Mouse (Mus musculus) kidney, adult 9 months (tissue): ENCODE measurements at regions not wholly inside any gene's neighbourhood (a gene's known extent, or its start where the extent isn't known, plus 50 kb on each side); places are given as distances from the start of the nearest gene placed in this dataset.

Source experiments
- DNase-seq: peaks from one replicate; pipeline ENCODE4 v3.0.0; 2022

GRCm38 (mm10) chr16:9115548-9115947 is 285.6 kb downstream of the 1810013L24Rik start:
- DNase-seq = no peak

- no peak for DNase-seq
Observed at GRCm38 (mm10) chr16:9121581-9121980, 291.7 kb downstream of the 1810013L24Rik start.

DNA sequence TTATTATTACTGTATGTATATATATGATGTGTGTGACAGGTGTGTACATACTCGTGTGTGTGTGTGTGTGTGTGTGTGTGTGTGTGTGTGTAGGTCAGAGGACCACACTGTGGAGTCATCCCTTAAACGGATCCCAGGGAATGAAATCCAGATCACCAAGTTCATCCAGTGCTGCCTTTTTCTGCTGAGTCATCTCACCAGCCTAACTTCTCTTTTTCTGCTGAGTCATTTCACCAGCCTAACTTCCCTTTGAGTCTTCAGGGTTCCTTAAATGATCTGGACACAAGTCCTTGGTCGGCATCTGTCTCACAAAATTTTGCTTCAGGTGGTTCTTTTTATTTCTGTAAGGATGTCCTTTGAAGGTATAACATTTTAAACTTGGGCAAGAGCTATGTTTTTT is 302.2 kb downstream of the 1810013L24Rik start:
- DNase-seq = no peak

DNA sequence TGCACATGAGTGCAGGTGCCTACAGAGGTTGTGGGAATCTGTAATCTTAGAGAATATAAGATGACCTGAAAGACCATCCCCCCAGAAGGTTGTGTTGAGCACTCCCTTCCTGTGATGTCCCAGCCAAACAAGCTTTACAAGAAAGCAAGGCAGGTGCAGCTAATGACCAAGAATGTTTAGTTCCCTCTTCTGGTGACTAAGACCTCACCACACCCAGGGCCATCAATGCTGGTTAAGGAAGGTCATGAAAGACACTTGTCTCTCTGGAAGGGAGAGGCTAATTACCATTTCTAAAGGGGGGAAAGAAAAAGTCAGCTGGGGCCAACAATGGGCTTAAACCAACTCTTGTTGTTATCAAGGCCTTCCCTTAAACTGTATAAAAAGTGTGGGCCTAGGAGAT is 302.9 kb downstream of the 1810013L24Rik start:
- DNase-seq = no peak

- peak; percentile 2 for DNase-seq
Observed at GRCm38 (mm10) chr16:9135377-9135776, 305.5 kb downstream of the 1810013L24Rik start.

DNA sequence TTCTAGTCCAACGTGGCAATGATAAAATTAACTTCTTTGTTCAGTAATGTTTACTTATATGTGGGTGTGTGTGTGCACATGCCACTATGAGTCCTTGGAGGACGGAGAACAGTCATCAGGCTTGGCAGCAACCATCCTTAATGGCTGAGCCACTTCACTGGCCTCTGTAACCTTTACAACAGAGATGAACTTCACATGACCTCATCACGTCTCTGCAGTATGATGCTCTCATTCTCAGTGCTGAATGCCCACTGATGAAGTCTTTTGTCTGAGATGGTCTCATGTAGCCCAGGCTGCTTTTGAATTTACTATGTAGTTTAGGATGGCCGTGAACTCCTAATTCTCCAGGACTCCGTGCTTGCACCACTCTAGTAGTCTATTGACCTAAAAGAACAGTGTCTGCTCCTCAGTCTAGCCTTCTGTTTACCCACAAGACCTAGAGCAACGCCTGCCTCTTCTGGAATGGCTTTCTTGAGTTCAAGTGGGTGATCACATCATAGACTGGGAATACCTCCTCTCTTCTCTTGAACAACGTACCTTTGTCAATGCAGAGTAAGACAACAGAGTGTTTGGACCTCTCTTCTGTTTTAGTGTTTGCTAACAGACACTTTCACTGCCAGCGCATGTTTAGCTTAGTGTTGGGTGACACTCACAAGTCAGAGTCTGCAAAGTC is 308.8 kb downstream of the 1810013L24Rik start:
- no peak for DNase-seq

DNA sequence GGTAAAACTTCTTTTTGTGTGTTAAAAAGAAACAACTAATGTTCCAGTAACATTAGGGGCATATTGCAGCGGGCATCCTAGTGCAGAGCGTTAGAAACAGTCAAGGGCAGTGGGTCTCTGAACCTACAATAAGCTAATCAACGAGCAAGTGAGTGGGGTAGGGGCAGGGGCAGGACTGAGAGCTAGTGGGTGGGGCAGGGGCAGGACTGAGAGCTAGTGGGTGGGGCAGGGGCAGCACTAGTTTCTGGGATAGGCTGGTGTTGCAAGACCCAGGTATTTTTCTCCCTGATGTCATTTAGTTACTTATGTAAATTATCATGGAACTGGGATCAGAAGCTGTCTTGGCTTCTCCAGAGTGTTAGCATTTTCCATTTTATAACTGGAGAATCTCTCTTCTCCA is 309.5 kb downstream of the 1810013L24Rik start:
- no peak for DNase-seq

DNA sequence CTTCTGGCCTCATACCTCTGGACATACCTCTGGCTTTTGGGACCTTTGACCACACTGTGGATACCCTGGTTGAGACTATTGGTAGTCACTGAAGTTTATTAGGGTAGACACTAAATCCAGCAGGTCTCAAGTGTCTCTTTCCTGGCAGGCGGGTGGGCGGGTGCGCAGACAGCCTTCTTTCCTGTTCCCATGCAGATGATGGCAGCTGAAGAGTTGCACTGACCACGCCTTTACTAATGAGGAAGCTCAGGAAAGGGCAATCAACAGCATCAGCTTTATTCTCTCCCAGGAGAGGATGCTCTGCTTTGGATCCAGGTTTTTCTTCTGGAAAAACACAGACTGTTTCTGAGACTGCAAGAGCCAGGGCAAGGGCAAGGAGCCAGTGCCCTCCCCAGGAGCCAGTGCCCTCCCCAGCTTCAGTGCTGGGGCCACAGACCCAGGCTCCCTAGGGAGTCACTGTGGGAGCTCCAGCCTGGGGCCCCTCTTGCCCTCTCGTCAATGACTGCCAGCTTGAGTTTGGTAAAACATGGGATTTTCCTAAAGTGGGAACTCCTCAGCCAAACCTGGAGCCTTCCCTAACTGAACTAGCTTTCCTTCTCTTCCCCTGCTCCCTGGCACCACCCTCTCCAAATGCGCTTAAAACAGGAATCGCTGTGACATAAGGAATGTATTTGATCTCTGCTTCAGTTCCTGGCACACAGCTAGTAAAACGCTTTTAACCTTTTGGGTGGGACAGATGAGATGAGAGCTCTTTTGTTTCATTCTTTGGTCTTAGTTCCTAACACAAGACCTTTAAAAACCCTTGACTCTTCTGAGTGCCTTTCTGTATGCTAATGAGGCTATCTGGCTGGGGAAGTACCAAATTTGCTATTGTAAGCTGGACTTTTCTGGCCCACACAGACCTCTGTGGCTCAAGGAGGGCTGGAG is 319.6 kb downstream of the 1810013L24Rik start:
- no peak for DNase-seq

DNA sequence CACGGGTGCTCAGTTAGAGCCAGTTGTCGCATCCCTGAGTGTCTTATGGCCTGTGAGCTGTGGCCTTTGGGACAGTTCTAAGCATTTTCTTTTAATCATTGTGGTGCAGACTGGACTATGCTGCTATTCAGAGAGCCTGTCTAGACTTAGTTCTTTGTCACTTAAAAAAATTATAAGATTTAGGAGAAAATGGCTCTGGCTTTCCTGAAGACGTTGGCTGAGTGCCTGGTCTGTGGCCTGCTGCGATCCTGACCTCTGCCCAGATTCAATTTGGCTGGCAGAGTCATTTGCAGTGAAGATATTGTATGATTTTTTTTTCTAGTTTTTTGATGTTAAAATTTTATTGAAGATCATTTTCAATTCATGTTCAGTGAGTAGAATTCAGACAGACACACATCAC is 322.0 kb downstream of the 1810013L24Rik start:
- DNase-seq = peak; percentile 67

GRCm38 (mm10) chr16:9153501-9153900 is 323.6 kb downstream of the 1810013L24Rik start:
- no peak for DNase-seq

- DNase-seq = peak; percentile 58
Observed at GRCm38 (mm10) chr16:9165763-9166310, 335.9 kb downstream of the 1810013L24Rik start.

DNA sequence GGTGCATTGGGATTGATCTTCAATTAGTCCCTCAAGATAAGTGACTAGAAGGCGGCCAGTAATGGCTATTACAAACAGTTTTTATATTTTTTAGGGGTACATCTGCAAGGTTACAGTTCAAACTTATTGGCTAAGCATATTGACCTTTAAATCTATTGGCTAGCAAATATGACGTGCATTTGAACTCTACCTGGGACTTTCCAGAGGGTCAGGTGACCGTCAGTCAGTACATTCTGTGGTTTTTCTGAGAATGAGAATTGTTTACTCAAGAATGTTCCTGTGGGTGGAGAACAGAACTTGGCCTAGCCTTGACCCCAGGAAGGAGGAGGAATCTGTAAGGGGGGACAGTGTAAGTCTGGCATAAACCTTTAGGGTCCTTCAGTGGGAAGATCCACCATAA is 346.5 kb downstream of the 1810013L24Rik start:
- no peak for DNase-seq

DNA sequence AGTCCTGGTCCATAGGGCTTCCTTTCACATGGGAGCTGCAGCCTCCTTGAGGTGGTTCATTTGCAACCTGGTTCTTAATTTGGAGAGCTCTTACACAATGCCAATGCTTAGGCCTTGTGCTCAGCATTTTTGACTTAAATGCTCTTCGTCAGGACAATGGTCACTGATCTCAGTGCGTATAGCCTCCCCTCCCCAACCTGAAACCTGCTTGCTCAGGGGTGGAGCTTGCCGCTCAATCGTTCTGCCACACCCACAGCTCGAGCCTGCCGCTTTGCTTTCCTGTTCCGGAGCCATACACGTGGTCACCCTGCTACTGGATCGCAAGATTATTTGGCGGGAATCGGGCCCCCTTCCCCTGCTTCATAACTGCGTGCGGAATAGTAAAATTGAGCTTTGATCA is 365.9 kb downstream of the 1810013L24Rik start:
- DNase-seq = no peak

DNA sequence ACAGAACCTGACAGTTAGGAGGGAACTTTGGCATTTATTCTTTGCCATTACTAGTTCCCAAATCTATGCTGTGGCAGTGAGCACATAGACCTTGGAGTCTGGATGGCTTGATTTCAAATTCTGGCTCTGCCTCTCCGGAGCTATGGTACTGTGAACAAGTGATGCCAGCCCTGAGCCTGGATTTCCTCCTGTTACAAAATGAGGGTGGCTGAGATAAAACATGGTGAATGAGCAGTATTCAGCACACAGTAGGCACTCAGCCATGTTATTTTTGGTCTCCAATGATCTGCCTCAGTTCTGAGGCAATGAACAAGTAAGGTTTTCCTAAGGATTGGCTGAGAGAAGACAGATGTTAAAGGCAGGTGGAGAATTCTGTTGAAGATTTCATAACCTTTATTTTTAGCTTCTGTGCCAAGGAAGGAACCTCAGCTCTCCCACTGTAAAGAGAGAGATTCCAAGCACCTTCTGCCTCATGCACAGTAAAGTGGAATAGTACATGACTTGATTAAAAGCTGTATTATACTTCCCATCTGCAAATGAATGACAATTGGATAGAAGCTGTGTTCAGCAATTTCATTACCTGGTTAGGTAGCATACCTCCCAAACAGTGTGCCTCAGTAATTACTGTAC is 369.1 kb downstream of the 1810013L24Rik start:
- DNase-seq = no peak

- DNase-seq = no peak
Observed at GRCm38 (mm10) chr16:9208602-9209001, 378.7 kb downstream of the 1810013L24Rik start.

- no peak for DNase-seq
Observed at GRCm38 (mm10) chr16:9211485-9211884, 381.6 kb downstream of the 1810013L24Rik start.

DNA sequence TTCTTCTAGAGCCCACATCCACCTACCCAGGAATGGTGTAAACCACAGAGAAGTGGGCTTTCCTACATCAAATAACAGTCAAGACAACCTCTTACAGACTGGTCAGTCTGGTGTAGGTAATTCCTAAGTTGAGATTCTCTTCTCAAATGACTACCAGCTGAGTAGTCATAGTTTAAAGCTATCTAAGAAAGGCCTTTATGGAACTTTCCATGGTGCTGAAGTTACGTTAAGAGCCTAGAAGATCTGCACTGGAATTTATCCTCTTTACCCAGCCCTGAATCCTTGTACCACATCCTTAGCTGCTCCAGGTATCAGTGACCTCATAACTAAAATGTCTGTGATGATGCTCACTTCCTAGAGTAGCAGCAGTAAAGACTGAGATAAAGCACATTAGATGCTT is 385.2 kb downstream of the 1810013L24Rik start:
- no peak for DNase-seq

- no peak for DNase-seq
Observed at GRCm38 (mm10) chr16:9217361-9217760, 387.5 kb downstream of the 1810013L24Rik start.

- no peak for DNase-seq
Observed at GRCm38 (mm10) chr16:9230178-9230577, 400.3 kb downstream of the 1810013L24Rik start.

DNA sequence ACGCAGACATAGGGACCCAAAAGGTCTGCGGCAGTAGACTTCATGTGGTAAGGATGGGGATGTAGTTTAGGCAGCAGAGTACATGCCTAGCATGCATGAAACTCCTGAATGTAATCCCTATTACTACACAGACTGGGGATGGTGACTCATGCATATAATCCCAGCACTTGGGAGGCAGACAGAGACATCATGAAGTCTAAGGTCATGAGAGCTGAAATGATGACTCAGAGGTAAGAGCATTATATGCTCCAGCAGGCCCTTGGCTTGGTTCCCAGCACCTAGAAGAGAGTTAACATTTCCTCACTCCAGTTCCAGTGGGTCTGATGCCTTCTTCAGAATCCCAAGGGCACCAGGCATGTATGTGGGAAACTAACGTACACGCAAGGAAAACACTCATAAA is 412.2 kb downstream of the 1810013L24Rik start:
- no peak for DNase-seq

- no peak for DNase-seq
Observed at GRCm38 (mm10) chr16:9247198-9247597, 417.3 kb downstream of the 1810013L24Rik start.

- no peak for DNase-seq
Observed at GRCm38 (mm10) chr16:9253054-9253453, 423.2 kb downstream of the 1810013L24Rik start.

DNA sequence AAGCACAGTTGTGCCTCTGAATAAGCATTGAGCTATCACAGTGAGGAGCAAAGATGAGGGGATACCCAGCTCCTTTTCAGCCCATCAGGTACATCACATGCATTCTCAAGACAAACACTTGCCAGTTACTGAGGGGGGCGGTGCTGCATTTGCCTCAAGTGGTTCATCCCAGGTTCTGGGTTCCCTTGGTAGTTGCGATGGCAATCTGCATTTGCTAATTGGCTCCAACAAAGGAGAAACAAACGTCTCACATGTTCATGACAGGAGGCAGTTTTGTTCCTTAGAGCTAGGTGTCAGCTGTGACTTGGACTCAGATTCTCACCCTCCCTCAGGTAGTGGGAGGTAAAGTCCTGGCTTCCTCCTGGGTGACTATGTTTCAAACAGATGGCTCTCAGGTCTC is 425.5 kb downstream of the 1810013L24Rik start:
- DNase-seq = no peak
